Mouse (Mus musculus): ENCODE data around the gene Fam92b. TPM values are rescaled to one million over a fixed set of nuclear protein-coding genes. Genes with fewer than 3 reads are reported as not detected.

The Fam92b gene
- 0.16 and 0.31 TPM in 2 replicates for polyA plus RNA-seq (2016; fragmentation: Nextera tagmentation; extraction: Ambion mirVana)

DNA sequence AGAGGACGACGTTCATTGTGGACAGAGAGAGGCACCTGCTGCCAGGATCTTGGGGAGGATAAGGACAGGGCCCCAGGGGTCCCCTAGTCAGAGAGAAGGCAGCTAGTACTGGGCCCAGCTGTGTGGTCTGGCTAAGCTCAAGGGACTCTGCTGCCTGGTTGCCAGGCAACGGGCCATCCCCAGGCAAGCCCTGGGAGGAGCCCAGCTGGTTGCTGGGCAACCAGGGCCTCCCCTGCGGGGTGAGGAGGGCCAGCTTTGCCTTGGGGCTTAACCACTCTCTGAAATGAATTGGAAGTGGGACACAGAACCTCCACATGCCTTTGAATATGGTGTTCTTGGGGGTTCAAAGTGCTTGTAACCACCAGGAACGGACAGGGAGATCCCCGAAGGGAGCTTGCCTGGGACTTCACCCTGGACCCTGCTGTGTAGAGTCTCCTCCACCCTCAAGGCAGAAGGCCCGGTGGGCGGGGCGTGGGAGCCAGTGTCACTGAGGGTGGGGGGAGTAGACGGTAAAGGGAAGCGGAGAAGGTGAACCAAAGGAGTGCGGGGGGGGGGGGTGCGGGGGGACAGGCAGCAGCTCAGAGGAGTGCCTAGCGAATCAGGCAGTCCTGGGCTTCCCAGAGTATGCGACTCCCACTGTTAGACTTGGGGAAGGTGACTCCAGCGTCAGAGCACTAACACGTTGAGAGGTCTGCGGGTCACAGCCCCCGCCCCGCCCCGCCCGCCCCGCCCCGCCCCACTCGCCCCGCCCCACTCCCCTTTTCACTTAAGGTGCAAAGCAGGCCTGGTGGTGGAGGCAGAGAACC, at the start of gene Fam92b:
Gene Fam92b (minus strand): TSS at position 149 of the 806 bp plus-strand sequence.
- peak; percentile 94 for DNase-seq (ENCODE audit: low spot score)
- Histone ChIP-seq H3K27ac (peak within 1 kb of the TSS; percentile 60), H3K27me3 (ENCODE audit: insufficient read depth, poor library complexity, severe bottlenecking) (peaks cover 50% of the 10 kb centered on the region), H3K9me3 (no peaks in the 10 kb centered on the region), H3K36me3 (no peaks in the 10 kb centered on the region), H3K4me1 (peaks cover 42% of the 10 kb centered on the region), H3K4me3 (peak within 1 kb of the TSS; percentile 45)
- under 1% methylated on average over 17 of the region's 26 CpGs for WGBS

DNA sequence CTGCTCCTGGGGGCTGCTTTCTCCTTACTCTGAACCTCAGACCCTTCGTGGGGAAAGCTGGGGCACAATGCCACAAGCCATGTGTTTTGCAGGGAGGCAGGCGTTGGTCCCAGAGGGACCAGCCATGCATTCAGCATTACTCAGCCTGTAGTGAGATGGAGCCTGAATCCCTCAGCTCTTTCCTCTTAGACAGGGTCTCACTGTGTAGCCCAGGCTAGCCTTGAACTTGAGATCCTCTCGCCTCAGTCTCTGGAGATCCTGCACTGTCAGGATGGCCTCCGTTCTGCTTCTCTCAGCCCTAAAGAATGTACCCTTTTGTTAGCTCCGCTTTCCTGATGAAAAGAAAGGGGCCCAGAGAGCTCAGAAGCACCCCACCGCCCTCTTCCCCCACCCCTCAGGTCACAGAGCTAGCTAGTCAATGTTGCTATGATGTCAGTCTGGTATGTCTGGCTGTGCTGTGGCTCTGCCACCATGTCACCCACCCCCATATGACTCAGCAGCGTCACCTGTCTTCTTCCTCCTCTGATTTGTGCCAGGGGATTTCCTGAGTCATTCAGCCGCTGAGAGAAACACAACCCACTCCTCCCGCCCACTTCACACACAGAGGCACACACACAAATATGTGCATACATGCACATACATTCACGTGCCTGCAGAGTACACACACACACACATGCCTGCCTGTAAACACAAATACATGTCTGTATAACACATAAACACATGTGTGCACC, 48.3 kb upstream of the Fam92b start:
- Histone ChIP-seq H3K4me3 (no peak overlapping the region), H3K9me3 (no peaks in the 10 kb centered on the region), H3K36me3 (no peaks in the 10 kb centered on the region), H3K27ac (peak overlapping the region; percentile 44), H3K27me3 (ENCODE audit: insufficient read depth, poor library complexity, severe bottlenecking) (peaks cover 30% of the 10 kb centered on the region), H3K4me1 (peaks cover 87% of the 10 kb centered on the region)
- WGBS: 55% methylated on average over 10 of the region's 10 CpGs
- DNase-seq (ENCODE audit: low spot score): no peak

- Histone ChIP-seq H3K27me3 (ENCODE audit: insufficient read depth, poor library complexity, severe bottlenecking) (peaks cover 22% of the 10 kb centered on the region), H3K27ac (peak overlapping the region; percentile 44), H3K4me3 (no peak overlapping the region), H3K4me1 (peaks cover 87% of the 10 kb centered on the region), H3K9me3 (no peaks in the 10 kb centered on the region), H3K36me3 (no peaks in the 10 kb centered on the region)
- no peak for DNase-seq (ENCODE audit: low spot score)
- 51% methylated on average over 11 of the region's 11 CpGs for WGBS
Observed at GRCm38 (mm10) chr8:120224521-120225420, 47.5 kb upstream of the Fam92b start.

- no peak for DNase-seq (ENCODE audit: low spot score)
- H3K9me3 ChIP-seq: no peaks in the 10 kb centered on the region
- H3K4me3 ChIP-seq: no peak overlapping the region
- WGBS: 62% methylated on average over 11 of the region's 11 CpGs
- H3K27me3 ChIP-seq (ENCODE audit: insufficient read depth, poor library complexity, severe bottlenecking): peaks cover 10% of the 10 kb centered on the region; the same call in 1 of the 2 replicates
- peaks cover 85% of the 10 kb centered on the region for H3K4me1 ChIP-seq
- peak overlapping the region; percentile 26; the same call in 1 of the 2 replicates for H3K27ac ChIP-seq
- no peaks in the 10 kb centered on the region for H3K36me3 ChIP-seq
Observed at GRCm38 (mm10) chr8:120222548-120222947, 45.3 kb upstream of the Fam92b start.

DNA sequence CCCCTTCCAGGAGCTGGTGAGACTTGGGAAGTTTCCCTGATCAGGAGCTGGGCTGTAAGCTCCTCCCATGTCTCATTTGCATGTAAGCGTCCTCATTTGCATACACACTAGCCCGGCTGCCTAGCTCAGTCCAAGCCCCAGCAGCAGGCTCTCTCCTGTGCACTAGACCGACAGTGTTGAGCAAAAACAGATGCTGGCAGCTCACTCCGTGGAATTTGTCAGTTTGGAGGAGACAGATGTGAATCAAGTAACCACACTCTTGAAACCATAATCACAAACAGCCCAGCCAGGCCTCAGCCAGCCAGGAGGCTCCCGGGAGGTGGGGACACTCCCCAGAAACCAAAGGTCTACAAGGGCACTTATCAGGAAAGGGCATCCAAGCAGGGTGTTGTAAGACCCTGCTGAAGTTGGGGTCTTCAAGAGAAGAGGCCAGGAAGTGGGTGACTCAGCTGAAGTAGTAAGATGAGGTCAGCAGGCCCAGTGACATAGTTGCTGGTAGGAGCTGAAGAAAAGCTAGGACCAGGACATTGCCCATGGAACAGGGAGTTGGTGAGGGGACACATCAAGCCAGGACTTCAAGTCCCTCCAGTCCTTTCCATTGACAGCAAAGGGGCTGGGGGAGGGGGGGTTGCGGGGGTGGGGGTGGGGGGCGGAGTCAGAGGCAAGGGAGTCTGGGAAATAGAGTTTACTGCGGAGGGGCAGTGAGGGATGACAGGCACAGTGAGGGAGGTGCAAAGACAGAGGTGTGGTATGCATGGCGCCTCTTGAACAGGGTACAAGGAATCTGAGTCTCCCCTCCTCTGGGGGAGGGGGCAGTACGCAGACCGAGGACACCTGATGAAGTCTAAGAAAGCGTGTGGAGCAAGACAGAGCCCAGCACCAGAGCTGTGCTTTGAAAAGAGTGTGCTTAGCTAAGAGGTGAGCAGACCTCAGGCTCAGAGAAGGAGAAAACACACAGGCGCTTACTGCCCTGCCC, 39.9 kb upstream of the Fam92b start:
- H3K27me3 ChIP-seq (ENCODE audit: insufficient read depth, poor library complexity, severe bottlenecking): no peaks in the 10 kb centered on the region
- H3K4me3 ChIP-seq: 0 out of 2 replicates have a peak overlapping the region, but pooled peaks have one; percentile 20

DNA sequence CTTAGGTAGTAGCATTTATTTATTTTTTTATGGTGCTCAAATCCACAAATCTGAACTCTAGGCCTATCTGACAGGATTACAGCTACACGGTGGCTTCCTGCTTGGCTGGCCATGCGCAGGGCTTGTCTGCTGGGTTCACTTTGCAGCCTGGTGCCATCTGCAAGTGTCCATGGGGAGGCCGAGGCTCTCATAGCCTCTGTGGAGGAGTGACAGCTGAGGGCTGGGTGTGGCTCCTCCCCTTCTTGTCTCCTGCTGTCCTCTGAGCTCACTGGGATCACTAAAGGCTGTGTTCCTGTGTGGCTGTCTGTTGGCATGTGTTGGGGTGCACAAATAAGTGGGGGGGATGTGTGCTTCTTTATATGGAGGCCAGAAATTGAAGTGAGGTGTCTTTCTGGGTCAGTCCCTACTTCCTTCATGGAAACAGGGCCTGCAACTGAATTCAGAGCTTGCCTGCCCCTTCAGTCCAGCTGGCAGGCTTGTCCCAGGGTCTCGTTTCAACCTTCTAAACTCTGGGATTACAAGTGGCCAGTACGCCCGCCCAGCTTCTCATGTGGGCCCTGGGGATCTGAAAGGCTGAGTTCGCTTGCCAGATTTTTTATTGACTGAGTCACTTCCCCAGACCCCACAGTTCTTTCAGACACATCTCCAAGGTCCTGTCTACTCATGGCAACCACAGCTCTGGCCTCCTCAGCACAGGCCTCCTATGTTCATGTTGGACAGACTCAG, 38.3 kb upstream of the Fam92b start:
- 49% methylated on average over 7 of the region's 7 CpGs for WGBS
- Histone ChIP-seq H3K9me3 (no peaks in the 10 kb centered on the region), H3K27ac (peak overlapping the region; percentile 75), H3K36me3 (no peaks in the 10 kb centered on the region), H3K27me3 (ENCODE audit: insufficient read depth, poor library complexity, severe bottlenecking) (no peaks in the 10 kb centered on the region), H3K4me3 (no peak overlapping the region), H3K4me1 (peaks cover 78% of the 10 kb centered on the region)
- no peak for DNase-seq (ENCODE audit: low spot score)

More for the DNA sequence above, 39.9 kb upstream of the Fam92b start:
- peak overlapping the region; percentile 79 for H3K27ac ChIP-seq
- WGBS: 12% methylated on average over 13 of the region's 13 CpGs
- H3K9me3 ChIP-seq: no peaks in the 10 kb centered on the region
- H3K4me1 ChIP-seq: peaks cover 80% of the 10 kb centered on the region
- peak; percentile 89 for DNase-seq (ENCODE audit: low spot score)
- H3K36me3 ChIP-seq: no peaks in the 10 kb centered on the region

- H3K36me3 ChIP-seq: no peaks in the 10 kb centered on the region
- WGBS: 60% methylated on average over 5 of the region's 5 CpGs
- peak overlapping the region; percentile 36; the same call in 1 of the 2 replicates for H3K27ac ChIP-seq
- H3K9me3 ChIP-seq: no peaks in the 10 kb centered on the region
- H3K27me3 ChIP-seq (ENCODE audit: insufficient read depth, poor library complexity, severe bottlenecking): no peaks in the 10 kb centered on the region
- no peak overlapping the region for H3K4me3 ChIP-seq
- DNase-seq (ENCODE audit: low spot score): no peak
- peaks cover 76% of the 10 kb centered on the region for H3K4me1 ChIP-seq
Observed at GRCm38 (mm10) chr8:120213939-120214338, 36.7 kb upstream of the Fam92b start.

- H3K27ac ChIP-seq: peak overlapping the region; percentile 63
- DNase-seq (ENCODE audit: low spot score): no peak
- H3K4me1 ChIP-seq: peaks cover 70% of the 10 kb centered on the region
- no peak overlapping the region for H3K4me3 ChIP-seq
- no peaks in the 10 kb centered on the region for H3K36me3 ChIP-seq
- no peaks in the 10 kb centered on the region for H3K27me3 ChIP-seq (ENCODE audit: insufficient read depth, poor library complexity, severe bottlenecking)
- no peaks in the 10 kb centered on the region for H3K9me3 ChIP-seq
- 91% methylated on average over 3 of the region's 3 CpGs for WGBS
Observed at GRCm38 (mm10) chr8:120213229-120213628, 36.0 kb upstream of the Fam92b start.

GRCm38 (mm10) chr8:120212596-120212995, 35.3 kb upstream of the Fam92b start:
- Histone ChIP-seq H3K4me3 (no peak overlapping the region), H3K9me3 (no peaks in the 10 kb centered on the region), H3K36me3 (no peaks in the 10 kb centered on the region), H3K27me3 (ENCODE audit: insufficient read depth, poor library complexity, severe bottlenecking) (peaks cover 5% of the 10 kb centered on the region; the same call in 1 of the 2 replicates), H3K4me1 (peaks cover 68% of the 10 kb centered on the region), H3K27ac (peak overlapping the region; percentile 63; the same call in 1 of the 2 replicates)
- DNase-seq (ENCODE audit: low spot score): no peak
- WGBS: 88% methylated on average over 7 of the region's 7 CpGs

DNA sequence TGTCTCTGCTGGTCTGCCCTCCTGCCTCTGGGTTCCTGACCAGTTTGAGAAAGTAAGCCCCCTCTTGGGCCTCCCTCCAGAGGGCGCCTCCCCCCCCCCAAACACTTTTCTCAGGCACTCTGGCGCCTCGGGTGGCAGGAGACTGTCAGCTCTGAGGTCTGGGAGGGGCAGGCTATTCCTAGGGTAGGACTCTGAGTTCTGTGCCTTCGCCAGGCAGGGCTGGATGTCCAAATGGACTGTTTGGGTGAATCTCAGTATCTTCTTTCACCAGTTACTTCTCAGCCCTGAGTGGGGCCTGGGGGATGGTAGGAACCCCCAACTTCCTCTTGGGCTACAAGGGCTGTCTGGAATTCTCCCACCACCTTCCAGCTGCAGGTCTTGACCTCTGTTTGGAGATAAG, 34.1 kb upstream of the Fam92b start:
- Histone ChIP-seq H3K4me1 (peaks cover 57% of the 10 kb centered on the region), H3K36me3 (no peaks in the 10 kb centered on the region), H3K27ac (peak overlapping the region; percentile 67), H3K4me3 (peak overlapping the region; percentile 25; the same call in 1 of the 2 replicates), H3K27me3 (ENCODE audit: insufficient read depth, poor library complexity, severe bottlenecking) (peaks cover 5% of the 10 kb centered on the region; the same call in 1 of the 2 replicates), H3K9me3 (no peaks in the 10 kb centered on the region)
- WGBS: 3% methylated on average over 4 of the region's 4 CpGs
- no peak for DNase-seq (ENCODE audit: low spot score)

DNA sequence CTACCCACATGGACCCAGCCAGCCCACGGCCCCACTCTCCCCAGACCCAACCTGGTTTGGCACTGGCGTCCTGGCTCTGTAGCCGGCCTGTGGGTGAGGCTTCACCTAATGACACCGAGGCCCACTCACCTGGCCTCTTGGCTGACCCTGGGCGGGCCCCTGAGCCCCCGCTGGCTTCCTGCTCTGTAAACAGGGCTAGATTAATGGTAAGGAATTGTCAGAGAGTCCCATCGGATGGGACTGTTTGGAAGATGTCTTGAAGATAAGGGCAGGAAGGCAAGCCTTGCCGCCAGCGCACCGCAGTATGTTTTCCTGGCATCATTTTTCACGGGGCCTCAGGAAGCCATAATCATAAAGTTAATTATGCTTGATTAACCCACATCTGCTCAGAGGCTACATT, 30.8 kb upstream of the Fam92b start:
- Histone ChIP-seq H3K27me3 (ENCODE audit: insufficient read depth, poor library complexity, severe bottlenecking) (peaks cover 22% of the 10 kb centered on the region), H3K4me3 (no peak overlapping the region), H3K4me1 (peaks cover 55% of the 10 kb centered on the region), H3K27ac (no peak overlapping the region), H3K36me3 (no peaks in the 10 kb centered on the region), H3K9me3 (no peaks in the 10 kb centered on the region)
- no peak for DNase-seq (ENCODE audit: low spot score)
- 71% methylated on average over 11 of the region's 11 CpGs for WGBS
